Mouse (Mus musculus): ENCODE data around the gene Cldn15.
"Not testable (repeated sequence)": the region's sequence is repeated elsewhere in the genome, so short reads cannot be mapped to it uniquely, and the experiment has no call there.

Cldn15 gene

DNA sequence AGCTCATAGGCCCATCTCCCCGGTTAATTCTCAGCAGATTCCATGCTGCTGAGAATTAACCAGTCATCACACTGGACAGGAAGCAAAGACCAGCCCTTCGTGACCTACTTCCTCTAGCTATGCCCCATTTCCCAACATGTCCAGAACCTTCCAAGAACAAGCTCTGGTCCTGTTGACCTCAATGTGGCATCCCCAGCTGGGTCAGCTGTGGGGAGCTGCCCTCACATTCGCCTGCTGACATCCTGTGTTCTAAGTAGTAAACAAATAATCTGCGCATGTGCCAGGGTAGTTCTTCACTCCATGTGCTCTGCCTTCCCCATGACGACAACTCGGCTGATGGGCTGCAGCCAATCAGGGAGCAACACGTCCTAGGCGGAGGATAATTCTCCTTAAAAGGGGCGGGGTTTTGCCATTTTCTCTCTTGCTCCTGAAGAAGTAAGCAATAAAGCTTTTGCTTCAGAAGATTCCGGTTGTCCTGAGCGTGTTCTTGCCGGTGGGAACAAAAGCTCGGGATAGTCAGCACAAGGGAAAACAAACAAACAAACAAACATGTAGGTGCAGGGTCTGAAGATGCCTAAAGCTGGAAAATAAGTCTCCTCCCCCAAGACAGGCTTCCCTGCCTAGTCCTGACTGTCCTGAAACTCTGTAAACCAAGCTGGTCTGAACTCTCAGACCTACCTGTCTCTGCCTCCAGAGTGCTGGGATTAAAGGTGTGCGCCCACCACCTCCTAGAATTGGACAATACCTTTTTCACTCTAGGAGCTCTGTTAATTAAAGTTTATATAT, 16.7 kb upstream of the Cldn15 start:
- not testable (repeated sequence) for DNase-seq (ENCODE audit: low read depth, low spot score)

DNA sequence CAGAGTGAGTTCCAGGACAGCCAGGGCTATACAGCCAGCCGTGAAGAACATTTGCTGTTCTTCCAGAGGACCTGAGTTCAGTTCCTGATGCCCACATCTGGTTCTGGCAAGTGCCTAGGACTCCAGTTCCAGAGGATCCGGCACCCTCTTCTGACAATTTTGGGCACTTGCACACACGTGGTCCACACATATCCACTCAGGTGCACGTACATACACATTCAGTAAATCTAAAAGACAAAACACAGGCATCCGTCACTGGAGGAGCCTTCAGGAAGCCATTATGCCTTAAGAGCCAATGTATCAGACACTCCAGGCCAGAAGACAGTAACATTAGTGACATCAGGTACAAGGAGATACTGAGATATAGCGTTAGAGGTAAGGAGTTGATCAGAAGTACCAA, 15.9 kb upstream of the Cldn15 start:
- no peak for DNase-seq (ENCODE audit: low read depth, low spot score)

DNA sequence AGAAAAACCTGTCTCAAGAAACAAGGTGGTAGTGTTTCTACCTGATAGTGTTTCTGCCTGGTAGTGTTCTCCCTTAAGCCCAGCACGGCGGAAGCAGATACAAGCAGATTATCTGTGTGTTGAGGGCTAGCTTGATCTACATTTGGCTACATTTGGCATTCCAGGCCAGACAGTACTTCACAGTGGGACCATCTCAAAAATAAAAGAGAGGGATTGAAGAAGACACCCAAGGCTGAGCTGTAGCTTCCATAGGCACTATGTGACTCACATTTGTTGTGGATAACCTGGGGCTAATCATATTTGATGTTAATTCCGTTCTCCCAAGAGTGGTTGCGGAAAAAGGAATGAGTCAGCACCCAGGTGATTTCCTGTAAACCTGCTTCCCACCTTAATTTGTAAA, 14.3 kb upstream of the Cldn15 start:
- no peak for DNase-seq (ENCODE audit: low read depth, low spot score)

- DNase-seq (ENCODE audit: low read depth, low spot score): peak; percentile 97
Measured at GRCm38 (mm10) chr5:136953015-136953414, 13.4 kb upstream of the Cldn15 start, which contains the start of gene Fis1. Gene Fis1 (plus strand): TSS chr5:136953275.

GRCm38 (mm10) chr5:136953440-136953951, 12.9 kb upstream of the Cldn15 start:
- DNase-seq (ENCODE audit: low read depth, low spot score): no peak

- DNase-seq (ENCODE audit: low read depth, low spot score): no peak
Measured at GRCm38 (mm10) chr5:136955622-136956021, 10.8 kb upstream of the Cldn15 start.

DNA sequence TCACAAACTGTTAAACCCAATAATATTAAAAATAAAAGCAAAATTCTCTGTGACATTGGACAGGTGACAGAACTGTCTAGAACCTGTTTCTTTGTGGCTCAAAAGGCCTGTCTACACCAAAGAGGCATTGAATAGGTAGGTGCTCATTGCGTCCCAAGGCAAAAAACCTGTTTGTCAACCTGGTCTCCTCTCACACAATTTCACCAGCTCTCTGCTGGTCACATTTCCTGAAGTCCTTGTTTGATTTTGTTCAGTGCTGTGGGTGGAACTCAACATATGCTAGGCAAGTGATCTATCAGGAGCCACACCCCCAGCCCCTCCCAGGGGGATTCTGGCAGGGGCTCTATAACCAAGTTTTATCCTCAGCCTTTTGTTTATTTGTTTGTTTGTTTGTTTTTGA, 9.2 kb upstream of the Cldn15 start:
- DNase-seq (ENCODE audit: low read depth, low spot score): no peak

- no peak for DNase-seq (ENCODE audit: low read depth, low spot score)
Measured at GRCm38 (mm10) chr5:136958991-136959605, 7.3 kb upstream of the Cldn15 start.

GRCm38 (mm10) chr5:136960053-136960452, 6.4 kb upstream of the Cldn15 start:
- DNase-seq (ENCODE audit: low read depth, low spot score): no peak

GRCm38 (mm10) chr5:136961334-136961982, 5.0 kb upstream of the Cldn15 start:
- no peak for DNase-seq (ENCODE audit: low read depth, low spot score)

GRCm38 (mm10) chr5:136961983-136962461, 4.4 kb upstream of the Cldn15 start:
- DNase-seq (ENCODE audit: low read depth, low spot score): peak; percentile 96

DNA sequence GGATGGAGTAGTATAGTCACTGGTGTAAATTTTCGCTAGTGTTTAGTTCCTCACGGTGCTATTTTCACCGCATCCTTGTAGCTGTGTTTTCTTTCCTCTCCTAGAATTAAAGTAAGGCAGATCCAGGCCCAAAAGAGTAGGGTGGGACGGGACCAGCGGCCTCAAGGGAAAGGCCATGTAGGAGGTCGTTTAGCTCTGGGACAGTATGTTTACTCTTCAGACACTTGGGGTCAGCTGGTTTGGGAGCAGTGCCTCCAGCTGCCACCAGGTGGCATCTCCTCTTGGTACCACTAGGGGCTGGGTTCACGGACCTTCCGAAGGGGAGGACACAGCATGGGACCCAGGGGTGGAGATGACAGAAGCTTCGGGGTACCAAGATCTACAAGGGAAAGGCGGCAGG, 3.9 kb upstream of the Cldn15 start:
- DNase-seq (ENCODE audit: low read depth, low spot score): peak; percentile 51

GRCm38 (mm10) chr5:136962966-136963540, 3.4 kb upstream of the Cldn15 start:
- DNase-seq (ENCODE audit: low read depth, low spot score): no peak

- no peak for DNase-seq (ENCODE audit: low read depth, low spot score)
Measured at GRCm38 (mm10) chr5:136965210-136965609, 1.2 kb upstream of the Cldn15 start.

GRCm38 (mm10) chr5:136965686-136966085, 730 bp upstream of the Cldn15 start:
- no peak for DNase-seq (ENCODE audit: low read depth, low spot score)

GRCm38 (mm10) chr5:136966861-136967455, 542 bp downstream of the Cldn15 start:
- no peak for DNase-seq (ENCODE audit: low read depth, low spot score)

GRCm38 (mm10) chr5:136967592-136967991, 1.2 kb downstream of the Cldn15 start:
- DNase-seq (ENCODE audit: low read depth, low spot score): no peak

GRCm38 (mm10) chr5:136970703-136971102, 4.3 kb downstream of the Cldn15 start:
- DNase-seq (ENCODE audit: low read depth, low spot score): no peak

- no peak for DNase-seq (ENCODE audit: low read depth, low spot score)
Measured at GRCm38 (mm10) chr5:136973670-136974069, 7.3 kb downstream of the Cldn15 start.

DNA sequence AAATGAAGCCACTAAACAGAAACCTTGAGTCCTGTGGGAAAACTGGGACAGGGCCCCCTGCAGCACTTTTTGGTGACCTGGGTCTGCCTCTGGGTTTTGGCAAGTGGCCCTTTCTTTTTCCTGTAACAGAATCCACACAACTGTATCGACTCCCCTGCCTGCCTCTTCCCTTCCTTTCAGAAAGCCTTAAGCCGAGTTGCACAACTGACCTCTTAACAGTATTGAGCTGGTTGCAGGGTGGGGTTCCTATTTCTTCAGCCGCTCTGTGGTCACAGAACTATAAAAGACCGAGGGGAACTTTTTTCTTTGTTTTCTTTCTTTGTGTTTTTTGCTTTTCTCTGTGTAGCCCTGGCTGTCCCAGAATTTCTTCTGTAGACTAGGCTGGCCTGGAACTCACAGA, 11.4 kb downstream of the Cldn15 start:
- DNase-seq (ENCODE audit: low read depth, low spot score): no peak

- no peak for DNase-seq (ENCODE audit: low read depth, low spot score)
Measured at GRCm38 (mm10) chr5:136979762-136980161, 13.3 kb downstream of the Cldn15 start.

- no peak for DNase-seq (ENCODE audit: low read depth, low spot score)
Measured at GRCm38 (mm10) chr5:136980974-136981373, 14.6 kb downstream of the Cldn15 start.
